Mouse (Mus musculus): ENCODE data around the gene Gstt2. TPM values are rescaled to one million over a fixed set of nuclear protein-coding genes. Genes with fewer than 3 reads are reported as not detected.
"Not testable (repeated sequence)": the region's sequence is repeated elsewhere in the genome, so short reads cannot be mapped to it uniquely, and the experiment has no call there.

The Gstt2 gene
- polyA plus RNA-seq, 1 experiment from 2014 or later: 5.1 TPM

DNA sequence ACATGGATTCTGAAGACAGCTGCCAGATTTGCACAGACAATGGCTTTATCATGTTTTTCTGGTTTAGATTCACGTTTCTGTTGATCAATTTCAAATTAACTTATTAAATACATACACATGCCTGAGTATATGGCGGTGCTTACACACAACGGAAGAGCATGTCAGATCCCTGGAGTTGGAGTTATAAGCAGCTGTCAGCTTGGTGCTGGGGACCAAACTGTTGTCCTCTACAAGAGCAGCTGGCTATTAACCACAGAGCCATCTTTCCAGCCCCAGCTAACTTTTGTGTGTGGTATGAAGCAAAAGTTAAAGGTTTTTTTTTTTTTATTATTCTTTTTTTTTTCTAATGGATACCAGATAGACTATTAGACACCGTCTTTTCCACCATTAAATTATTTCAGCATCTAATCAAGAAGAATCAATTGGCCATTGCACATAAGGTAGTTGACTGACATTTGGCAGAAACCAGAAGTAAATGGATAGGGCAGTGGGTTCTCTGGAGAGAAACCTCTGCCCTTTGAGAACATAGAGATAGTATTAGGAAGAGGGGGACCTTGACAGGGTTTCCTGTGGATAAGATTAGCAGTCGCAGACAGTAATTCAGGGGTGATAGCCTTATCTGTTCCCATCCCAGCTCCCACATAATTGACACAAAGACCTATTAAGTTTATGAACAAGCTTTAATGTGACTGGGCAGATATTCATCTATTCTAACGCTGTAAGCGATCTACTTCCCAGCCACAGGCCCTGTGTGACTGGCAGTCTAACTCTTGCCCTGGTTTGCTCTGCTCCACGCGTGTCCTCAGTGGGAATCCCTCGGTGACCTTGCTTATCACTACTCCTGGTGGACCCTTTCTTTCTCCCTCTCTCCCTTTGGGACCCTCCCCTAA lies 35.0 kb upstream of the Gstt2 start:
- Histone ChIP-seq H3K36me3 (no peaks in the 10 kb centered on the region), H3K4me3 (peak overlapping the region; percentile 38), H3K9me3 (no peaks in the 10 kb centered on the region), H3K4me1 (peaks cover 16% of the 10 kb centered on the region), H3K4me2 (replicated peaks) (peak overlapping the region; percentile 57), H3K27ac (replicated peaks) (peak overlapping the region; percentile 81), H3K9ac (replicated peaks) (peak overlapping the region; percentile 42), H3K27me3 (no peaks in the 10 kb centered on the region)
- WGBS: 36% methylated on average over 10 of the region's 10 CpGs
- peak; percentile 17; the same call in 1 of the 2 replicates for ATAC-seq (replicated peaks)

DNA sequence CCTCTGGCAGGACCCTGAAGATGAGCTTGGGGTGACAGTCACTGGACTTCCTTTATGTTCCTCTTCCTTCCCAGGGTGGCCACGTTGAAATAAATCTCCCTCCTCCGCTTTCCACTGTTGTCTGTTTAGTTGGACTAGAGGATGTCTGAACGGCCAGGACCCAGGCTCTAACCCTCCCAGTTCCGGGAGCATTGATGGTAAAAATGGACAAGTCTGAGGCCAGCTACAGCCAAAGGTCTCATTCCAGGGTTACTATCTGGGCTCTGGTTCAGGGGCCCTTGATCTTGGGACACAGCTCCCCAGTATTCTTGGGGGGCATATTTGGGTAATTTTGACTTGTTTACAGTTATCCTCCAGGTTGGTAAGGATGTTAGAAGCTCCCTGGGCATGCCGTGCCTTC lies 24.4 kb upstream of the Gstt2 start:
- Histone ChIP-seq H3K9me3 (no peaks in the 10 kb centered on the region), H3K27me3 (no peaks in the 10 kb centered on the region), H3K9ac (replicated peaks) (no peak overlapping the region), H3K36me3 (0 out of 2 replicates have a peak, but pooled peaks cover 3% of the 10 kb centered on the region), H3K4me2 (replicated peaks) (no peak overlapping the region), H3K4me3 (no peak overlapping the region), H3K27ac (replicated peaks) (no peak overlapping the region), H3K4me1 (peaks cover 26% of the 10 kb centered on the region)
- WGBS: 72% methylated on average over 5 of the region's 5 CpGs
- no peak for ATAC-seq (replicated peaks)

DNA sequence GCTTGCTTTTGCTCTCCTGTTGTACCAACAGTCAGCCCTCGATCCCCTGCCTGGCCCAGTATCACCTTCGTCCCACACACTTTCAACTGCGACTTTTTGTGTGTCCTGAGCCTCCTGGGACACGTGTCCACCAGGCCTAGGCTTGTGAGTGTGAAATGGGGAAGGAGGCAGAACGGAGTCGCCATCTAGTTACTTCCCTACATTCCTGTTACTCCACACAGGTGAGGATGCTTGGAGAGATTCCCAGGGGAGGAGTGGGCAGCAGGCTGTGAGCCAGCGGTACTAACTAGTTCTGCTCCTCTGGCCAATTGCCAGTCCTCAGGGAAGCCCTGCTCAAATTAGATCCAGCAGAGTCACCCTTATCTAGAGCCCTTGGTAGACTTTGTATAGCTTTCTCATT lies 23.5 kb upstream of the Gstt2 start:
- Histone ChIP-seq H3K9ac (replicated peaks) (peak overlapping the region; percentile 94; the same call in 1 of the 2 replicates), H3K27me3 (no peaks in the 10 kb centered on the region), H3K4me1 (peaks cover 26% of the 10 kb centered on the region), H3K9me3 (no peaks in the 10 kb centered on the region), H3K4me2 (replicated peaks) (peak overlapping the region; percentile 62), H3K27ac (replicated peaks) (peak overlapping the region; percentile 93), H3K36me3 (0 out of 2 replicates have a peak, but pooled peaks cover 3% of the 10 kb centered on the region), H3K4me3 (no peak overlapping the region)
- no peak for ATAC-seq (replicated peaks)
- WGBS: 20% methylated on average over 7 of the region's 7 CpGs

DNA sequence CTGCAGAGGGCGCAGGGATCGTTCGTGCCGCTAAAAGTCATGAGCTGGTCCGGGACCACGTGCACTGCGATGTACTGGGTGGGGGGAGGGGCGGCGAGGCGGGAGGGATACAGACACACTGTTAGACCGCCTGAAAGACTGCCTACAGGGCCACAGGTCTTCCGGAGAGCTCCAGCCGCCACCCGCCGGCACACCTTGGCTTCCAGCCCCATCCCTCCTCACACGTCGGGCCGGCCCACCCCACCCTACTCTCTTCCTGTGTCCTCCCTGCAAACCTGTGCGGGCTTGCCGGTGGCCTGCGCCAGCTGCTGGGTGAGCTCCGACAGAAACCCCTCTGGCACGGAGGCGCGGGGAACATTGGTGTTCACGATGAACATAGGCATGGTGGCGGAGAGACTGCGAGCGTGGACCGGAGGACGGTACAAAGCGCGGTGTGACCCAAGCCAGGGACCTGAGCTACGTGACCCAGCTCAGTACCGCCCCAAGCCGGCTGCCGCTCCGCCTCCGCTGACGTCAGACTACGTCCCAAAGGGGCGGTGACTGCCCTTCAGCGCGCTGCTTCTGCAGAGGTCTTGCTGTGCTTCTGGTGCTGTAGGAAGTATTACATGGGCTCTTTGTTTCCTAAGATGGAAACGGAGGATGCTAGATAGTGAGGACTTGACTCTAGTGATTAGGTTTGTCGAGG lies 22.7 kb upstream of the Gstt2 start, which contains the start of gene Mif:
Gene Mif, minus strand, starts transcription at position 455 of the 685 bp plus-strand sequence.
- Histone ChIP-seq H3K4me1 (peaks cover 26% of the 10 kb centered on the region), H3K27ac (replicated peaks) (peak within 1 kb of the TSS; percentile 93), H3K9ac (replicated peaks) (peak within 1 kb of the TSS; percentile 94), H3K4me2 (replicated peaks) (peak within 1 kb of the TSS; percentile 62), H3K4me3 (peak within 1 kb of the TSS; percentile 95)
- ATAC-seq (replicated peaks): peak; percentile 98
- not testable (repeated sequence) for H3K27me3 ChIP-seq, H3K9me3 ChIP-seq, H3K36me3 ChIP-seq
- under 1% methylated on average over 46 of the region's 46 CpGs for WGBS

DNA sequence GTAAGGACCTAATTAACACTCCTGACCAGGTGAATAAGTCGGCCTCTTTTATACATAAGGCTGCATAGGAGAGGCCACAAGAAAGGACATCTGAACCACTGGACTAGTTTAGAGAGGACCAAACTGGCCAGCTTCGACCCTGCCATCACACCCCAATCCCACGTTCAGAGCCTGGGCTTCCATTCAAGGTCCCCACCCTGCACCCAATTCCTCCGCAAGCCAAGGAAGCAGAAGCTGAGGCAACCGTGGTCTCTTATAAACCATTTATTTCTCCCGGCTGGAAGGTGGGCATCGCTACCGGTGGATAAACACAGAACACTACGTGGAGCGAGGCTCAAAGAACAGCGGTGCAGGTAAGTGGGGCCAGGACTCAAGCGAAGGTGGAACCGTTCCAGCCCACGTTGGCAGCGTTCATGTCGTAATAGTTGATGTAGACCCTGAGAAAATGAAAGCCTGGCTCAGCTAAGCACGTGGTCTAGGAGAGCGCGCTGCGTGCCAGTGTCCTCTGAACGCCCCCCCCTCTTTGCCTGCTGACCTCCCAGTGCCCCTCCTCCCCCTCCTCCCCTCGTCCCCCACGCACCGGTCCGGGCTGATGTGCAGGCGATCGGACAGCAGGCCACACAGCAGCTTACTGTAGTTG lies 22.0 kb upstream of the Gstt2 start:
- Histone ChIP-seq H3K4me2 (replicated peaks) (peak overlapping the region; percentile 62), H3K36me3 (0 out of 2 replicates have a peak, but pooled peaks cover 3% of the 10 kb centered on the region), H3K9ac (replicated peaks) (peak overlapping the region; percentile 94), H3K4me3 (peak overlapping the region; percentile 95), H3K9me3 (no peaks in the 10 kb centered on the region), H3K4me1 (peaks cover 26% of the 10 kb centered on the region), H3K27ac (replicated peaks) (peak overlapping the region; percentile 93), H3K27me3 (no peaks in the 10 kb centered on the region)
- peak; percentile 66 for ATAC-seq (replicated peaks)
- WGBS: 2% methylated on average over 27 of the region's 27 CpGs

DNA sequence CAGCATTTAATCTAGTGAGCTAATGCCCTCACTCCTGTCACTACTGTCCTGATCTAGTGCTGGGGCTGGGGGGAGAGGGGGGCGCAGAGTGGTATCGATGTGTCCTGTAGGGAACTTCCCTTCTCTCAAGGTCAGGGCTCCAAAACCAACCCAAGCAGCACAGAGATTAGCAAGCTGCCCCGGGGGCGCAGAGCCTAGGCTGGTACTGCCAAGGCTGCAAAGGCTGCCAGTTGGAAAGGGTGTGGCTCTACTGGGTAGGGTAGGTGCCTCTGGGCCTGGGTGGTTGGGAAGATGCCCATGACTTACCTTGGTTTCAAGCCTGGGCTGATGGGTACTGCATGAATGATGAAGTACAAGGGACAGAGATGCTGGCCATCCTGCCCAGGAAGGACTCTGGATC lies 20.4 kb upstream of the Gstt2 start:
- no peaks in the 10 kb centered on the region for H3K9me3 ChIP-seq
- 98% methylated on average over 4 of the region's 4 CpGs for WGBS
- no peak overlapping the region for H3K4me3 ChIP-seq
- no peak overlapping the region for H3K4me2 ChIP-seq (replicated peaks)
- peaks cover 26% of the 10 kb centered on the region for H3K4me1 ChIP-seq
- ATAC-seq (replicated peaks): no peak
- H3K27ac ChIP-seq (replicated peaks): no peak overlapping the region
- no peak overlapping the region for H3K9ac ChIP-seq (replicated peaks)
- H3K36me3 ChIP-seq: 0 out of 2 replicates have a peak, but pooled peaks cover 3% of the 10 kb centered on the region
- no peaks in the 10 kb centered on the region for H3K27me3 ChIP-seq

DNA sequence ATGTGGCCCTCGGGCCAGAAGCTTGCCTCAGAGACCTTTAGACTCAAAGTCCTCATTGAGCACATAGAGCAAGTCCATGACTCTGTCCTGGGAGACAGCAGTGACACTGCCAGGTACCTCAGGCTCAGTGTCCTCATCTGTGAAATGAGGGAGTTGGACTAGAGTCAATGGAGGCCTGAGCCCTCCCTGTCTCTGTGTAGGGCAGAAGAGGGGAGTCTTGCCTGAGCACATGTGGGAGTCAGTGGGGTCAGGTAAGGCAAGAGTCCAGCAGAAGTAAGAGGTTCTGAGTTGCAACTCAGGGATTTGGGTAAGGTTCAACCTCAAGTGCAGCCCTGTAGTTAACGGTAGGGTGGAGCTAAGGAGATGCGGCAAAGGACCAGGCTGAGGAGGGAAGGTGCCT lies 19.8 kb upstream of the Gstt2 start:
- Histone ChIP-seq H3K27me3 (no peaks in the 10 kb centered on the region), H3K4me2 (replicated peaks) (no peak overlapping the region), H3K4me3 (no peak overlapping the region), H3K9me3 (no peaks in the 10 kb centered on the region), H3K4me1 (peaks cover 26% of the 10 kb centered on the region), H3K27ac (replicated peaks) (no peak overlapping the region), H3K36me3 (0 out of 2 replicates have a peak, but pooled peaks cover 3% of the 10 kb centered on the region), H3K9ac (replicated peaks) (no peak overlapping the region)
- WGBS: 87% methylated on average over 3 of the region's 3 CpGs
- ATAC-seq (replicated peaks): no peak

DNA sequence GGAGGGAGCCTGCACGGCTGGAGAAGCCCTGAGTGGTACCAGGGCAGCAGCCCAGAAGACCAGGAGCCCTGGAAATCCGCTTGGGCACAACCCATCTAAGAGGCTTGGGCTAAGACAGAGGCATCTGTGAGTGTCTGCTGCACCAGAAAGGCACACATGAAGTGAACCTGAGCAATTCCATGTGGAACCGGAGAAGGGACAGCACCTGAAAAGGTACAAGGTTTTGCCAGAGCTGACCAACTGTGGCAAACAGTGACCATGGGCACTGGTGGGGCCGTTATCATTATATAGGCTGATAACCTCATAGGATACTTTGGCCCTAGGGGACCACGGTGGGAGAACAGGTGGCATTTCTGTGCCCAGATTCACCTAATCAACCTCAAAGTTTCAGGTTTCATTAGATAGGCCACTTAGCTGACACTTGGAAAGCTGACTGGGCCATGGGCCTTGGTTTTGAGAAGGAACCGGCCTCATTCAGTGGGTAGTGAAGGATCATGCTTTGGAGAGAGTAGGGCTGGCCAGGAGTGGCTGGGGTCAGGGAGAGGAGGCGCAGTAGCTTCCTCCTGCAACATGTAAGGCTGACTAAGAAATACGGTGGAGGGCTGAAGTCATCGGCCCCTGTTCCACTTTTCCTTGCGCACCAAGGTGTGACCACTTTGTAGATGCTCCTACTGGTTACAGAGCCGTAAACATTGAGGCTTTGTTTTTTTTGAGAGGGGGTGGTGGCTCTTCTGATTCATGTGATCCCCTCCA lies 19.1 kb upstream of the Gstt2 start:
- Histone ChIP-seq H3K4me1 (peaks cover 26% of the 10 kb centered on the region), H3K9ac (replicated peaks) (no peak overlapping the region), H3K9me3 (no peaks in the 10 kb centered on the region), H3K4me2 (replicated peaks) (no peak overlapping the region), H3K27me3 (no peaks in the 10 kb centered on the region), H3K27ac (replicated peaks) (no peak overlapping the region), H3K4me3 (no peak overlapping the region), H3K36me3 (0 out of 2 replicates have a peak, but pooled peaks cover 3% of the 10 kb centered on the region)
- ATAC-seq (replicated peaks): no peak
- 80% methylated on average over 11 of the region's 11 CpGs for WGBS

DNA sequence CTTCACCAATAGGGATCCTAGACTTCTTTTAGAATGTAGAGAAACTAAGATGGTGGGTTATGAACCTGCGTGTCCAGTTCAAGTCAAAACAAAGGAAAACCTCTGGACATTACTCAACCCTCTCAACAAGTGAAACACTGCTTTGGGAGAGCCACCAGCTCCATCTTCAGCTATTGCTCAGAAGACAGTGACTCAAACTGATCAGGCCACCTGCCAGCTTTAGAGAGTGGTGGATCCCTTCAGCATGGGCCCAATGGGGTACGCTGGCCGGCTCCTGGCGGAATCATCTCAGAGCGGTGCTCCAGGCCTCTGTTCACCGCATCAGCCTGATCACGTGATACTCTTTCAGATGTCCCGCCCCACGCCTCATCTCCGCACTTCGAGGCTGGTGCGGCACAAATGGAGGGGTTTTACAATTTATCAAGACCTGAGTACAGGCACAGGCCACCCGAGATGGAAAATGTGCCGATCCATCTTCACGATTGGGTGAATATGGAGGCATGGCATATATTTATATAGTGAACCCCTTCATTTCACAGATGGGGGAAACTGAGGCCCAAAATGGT lies 18.3 kb upstream of the Gstt2 start:
- H3K4me2 ChIP-seq (replicated peaks): no peak overlapping the region
- no peaks in the 10 kb centered on the region for H3K27me3 ChIP-seq
- no peak for ATAC-seq (replicated peaks)
- peaks cover 21% of the 10 kb centered on the region for H3K4me1 ChIP-seq
- WGBS: 88% methylated on average over 15 of the region's 15 CpGs
- H3K9ac ChIP-seq (replicated peaks): no peak overlapping the region
- H3K9me3 ChIP-seq: no peaks in the 10 kb centered on the region
- no peak overlapping the region for H3K4me3 ChIP-seq
- H3K36me3 ChIP-seq: 0 out of 2 replicates have a peak, but pooled peaks cover 3% of the 10 kb centered on the region
- H3K27ac ChIP-seq (replicated peaks): no peak overlapping the region

DNA sequence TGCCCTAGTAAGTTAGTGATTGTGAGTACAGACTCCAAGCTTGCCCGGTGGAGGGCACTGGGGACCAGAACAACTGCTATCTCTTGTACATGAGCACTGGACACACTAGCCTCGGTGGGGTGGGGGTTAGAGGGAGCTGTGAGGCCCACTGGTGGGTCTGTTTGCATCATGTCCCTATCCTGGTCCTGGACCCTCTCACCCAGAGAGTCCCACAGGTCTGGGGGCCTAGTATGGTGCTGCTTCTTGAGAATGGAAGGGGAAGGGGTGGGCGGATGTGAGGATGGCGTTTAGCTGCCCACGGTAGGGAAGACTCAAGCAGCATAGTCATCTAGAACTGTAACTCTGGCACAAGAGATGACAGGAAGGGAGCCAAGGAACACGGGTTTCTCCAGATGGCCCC lies 17.6 kb upstream of the Gstt2 start:
- no peak for ATAC-seq (replicated peaks)
- Histone ChIP-seq H3K36me3 (0 out of 2 replicates have a peak, but pooled peaks cover 3% of the 10 kb centered on the region), H3K9me3 (no peaks in the 10 kb centered on the region), H3K27ac (replicated peaks) (no peak overlapping the region), H3K9ac (replicated peaks) (no peak overlapping the region), H3K27me3 (no peaks in the 10 kb centered on the region), H3K4me1 (peaks cover 17% of the 10 kb centered on the region), H3K4me3 (no peak overlapping the region), H3K4me2 (replicated peaks) (no peak overlapping the region)
- 76% methylated on average over 6 of the region's 6 CpGs for WGBS

DNA sequence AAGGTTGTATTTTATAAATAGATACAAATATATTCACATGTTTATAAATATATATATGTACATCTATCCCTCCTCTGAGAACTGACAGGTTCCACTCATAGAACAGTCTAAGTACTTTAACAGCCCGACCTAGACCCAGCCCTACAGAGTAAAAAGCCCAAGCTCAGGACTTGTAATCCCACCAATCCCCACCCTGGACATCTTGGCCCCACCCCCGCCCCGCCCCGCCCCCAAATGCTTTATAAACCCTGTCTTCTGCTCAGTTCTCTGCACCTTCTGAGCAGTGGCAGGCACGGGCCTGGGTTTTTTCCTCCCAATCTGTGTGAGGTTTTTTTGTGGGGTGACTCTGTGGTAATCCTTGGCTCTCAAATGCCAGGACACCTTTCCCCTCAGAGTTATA lies 16.9 kb upstream of the Gstt2 start:
- no peak overlapping the region for H3K27ac ChIP-seq (replicated peaks)
- H3K9ac ChIP-seq (replicated peaks): no peak overlapping the region
- H3K4me1 ChIP-seq: peaks cover 16% of the 10 kb centered on the region
- no peak overlapping the region for H3K4me3 ChIP-seq
- H3K4me2 ChIP-seq (replicated peaks): no peak overlapping the region
- 55% methylated on average over 5 of the region's 5 CpGs for WGBS
- peak; percentile 19; the same call in 1 of the 2 replicates for ATAC-seq (replicated peaks)
- no peaks in the 10 kb centered on the region for H3K9me3 ChIP-seq
- 0 out of 2 replicates have a peak, but pooled peaks cover 3% of the 10 kb centered on the region for H3K36me3 ChIP-seq
- no peaks in the 10 kb centered on the region for H3K27me3 ChIP-seq
